Mouse (Mus musculus): Measurements from ENCODE around the gene Cntn5.

DNA sequence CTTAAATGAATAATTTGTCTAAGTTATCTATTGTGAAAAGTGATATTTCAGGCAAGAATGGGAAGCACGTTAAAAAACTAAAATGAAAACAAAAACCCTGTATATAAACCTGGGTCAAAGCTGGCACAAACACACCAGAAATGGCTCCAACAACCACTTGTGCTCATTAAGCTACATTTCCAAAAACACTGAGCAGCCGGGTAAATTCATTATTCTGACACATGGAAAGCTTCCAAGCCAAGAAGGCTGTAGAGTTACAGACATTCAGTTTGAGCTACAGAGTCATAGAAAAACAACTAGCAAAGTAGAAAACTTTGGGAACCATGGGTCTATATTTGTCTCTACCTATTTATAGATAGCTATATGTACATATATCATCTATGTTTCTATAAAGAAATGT lies 1087.1 kb downstream of the Cntn5 start:
- TF ChIP-seq CTCF (conservative IDR thresholded peaks at IDR 0.05; ENCODE audit: low read length) (no peak), POU5F1 (IDR thresholded peaks at IDR 0.05; ENCODE audit: borderline replicate concordance, low read length) (no peak), NANOG (IDR thresholded peaks at IDR 0.05; ENCODE audit: borderline replicate concordance, low read length) (no peak)
